In genomic region chr5:21491469-21491868, GRCm38 (mm10) we compare ENCODE assay signal across 13 mouse cellular contexts. TPM values are rescaled to one million over a fixed set of nuclear protein-coding genes. Genes with fewer than 3 reads are reported as not detected.
"Had no signal": no experiment of that assay in that cellular context is flagged by ENCODE, and none has a peak within 500 bp of the region (broad histone marks: within the 10 kb centered on the region; RNA-seq: fewer than 3 reads in every experiment).

No protein-coding gene starts in this region.

- H3K27ac ChIP-seq: layer of hippocampus, adult 2 months; limb, embryonic 13.5 days; liver, embryonic 14.5 days; midbrain, embryonic 15.5 days; stomach, embryonic 15.5 days had no signal

- H3K9ac ChIP-seq: limb, embryonic 13.5 days; liver, embryonic 14.5 days; midbrain, embryonic 15.5 days; stomach, embryonic 15.5 days had no signal

- H3K4me3 ChIP-seq: layer of hippocampus, adult 2 months; limb, embryonic 13.5 days; midbrain, embryonic 15.5 days; stomach, embryonic 15.5 days had no signal

- H3K36me3 ChIP-seq: limb, embryonic 13.5 days; midbrain, embryonic 15.5 days; stomach, embryonic 15.5 days had no signal

- DNase-seq: kidney, postnatal 10 days; kidney, postnatal 4 days; left cerebral cortex, postnatal 4 days; lung, adult 18-20 months; right cerebral cortex, postnatal 14 days; thymus, adult 2 months; thymus, postnatal 25 days had no signal

- H3K4me2 ChIP-seq: limb, embryonic 13.5 days; midbrain, embryonic 15.5 days; stomach, embryonic 15.5 days had no signal

- H3K4me1 ChIP-seq: midbrain, embryonic 15.5 days had no signal

- ATAC-seq: midbrain, embryonic 15.5 days had no signal

- H3K27me3 ChIP-seq: limb, embryonic 13.5 days; midbrain, embryonic 15.5 days; stomach, embryonic 15.5 days had no signal

- H3K9me3 ChIP-seq: limb, embryonic 13.5 days; midbrain, embryonic 15.5 days; stomach, embryonic 15.5 days had no signal

RNA-seq across cellular contexts. Expression of gene Lrrc17, which starts 51.9 kb away (rescaled TPM):
- total RNA-seq: megakaryocyte-erythroid progenitor cell, adult 5-6 weeks had no signal
